Mouse (Mus musculus) MEL (cell line): ENCODE measurements around the gene Nrxn2. TPM values are rescaled to one million over a fixed set of nuclear protein-coding genes. Genes with fewer than 3 reads are reported as not detected.

Experiments
- DNase-seq: peaks from one replicate; pipeline ENCODE4 v3.0.0; 2011; ENCODE audit warnings: low read depth, low spot score
- H3K27ac ChIP-seq: 2 replicates; pipeline ENCODE4 v1.5.1; 2012; ENCODE audit warnings: low read depth, mild to moderate bottlenecking, control low read depth, low read length, moderate library complexity; ENCODE audit not compliant: control insufficient read depth
- H3K27me3 ChIP-seq, 2 experiments: fragments of 150-350 bp in 1 of 2; sonication (generic) in 1 of 2; 2 replicates each; pipeline ENCODE4 v1.6.1; 2012; ENCODE audit warnings: low read length in 2 of 2, mild to moderate bottlenecking in 2 of 2, improper control_type of control experiment in 1 of 2, moderate library complexity in 1 of 2; ENCODE audit not compliant: insufficient read depth in 2 of 2, control insufficient read depth in 1 of 2
- H3K36me3 ChIP-seq, 2 experiments: 2 replicates each; pipeline ENCODE4 v1.6.1; 2012 to 2014; ENCODE audit warnings: low read length in 2 of 2, improper control_type of control experiment in 1 of 2, inconsistent platforms in 1 of 2, mild to moderate bottlenecking in 1 of 2; ENCODE audit not compliant: insufficient read depth in 2 of 2, control insufficient read depth in 1 of 2
- H3K4me1 ChIP-seq, 2 experiments: fragments of 150-350 bp in 1 of 2; sonication (generic) in 1 of 2; 2 replicates each; pipeline ENCODE4 v1.6.1; 2012; ENCODE audit warnings: low read length in 2 of 2, improper control_type of control experiment in 1 of 2, mild to moderate bottlenecking in 1 of 2; ENCODE audit not compliant: insufficient read depth in 2 of 2, control insufficient read depth in 1 of 2
- H3K4me3 ChIP-seq, 2 experiments: fragments of 150-350 bp in 1 of 2; sonication (generic) in 1 of 2; 2 replicates each; pipeline ENCODE4 v1.5.1; 2012; ENCODE audit warnings: low read depth in 2 of 2, low read length in 2 of 2, mild to moderate bottlenecking in 2 of 2, moderate library complexity in 2 of 2, control low read depth in 1 of 2, improper control_type of control experiment in 1 of 2; ENCODE audit not compliant: control insufficient read depth in 1 of 2, insufficient read depth in 1 of 2
- H3K79me2 ChIP-seq: 2 replicates; pipeline ENCODE4 v1.6.1; 2012; ENCODE audit warnings: mild to moderate bottlenecking, low read length, moderate library complexity; ENCODE audit not compliant: control insufficient read depth, poor library complexity, insufficient read depth
- H3K9ac ChIP-seq: 2 replicates; pipeline ENCODE4 v1.6.1; 2012; ENCODE audit warnings: low read depth, mild to moderate bottlenecking, control low read depth, low read length, moderate library complexity; ENCODE audit not compliant: control insufficient read depth, poor library complexity, severe bottlenecking
- H3K9me3 ChIP-seq: fragments of 150-350 bp; sonication (generic); replicated peaks from 2 replicates; pipeline ENCODE4 v1.6.1; 2012; ENCODE audit warnings: mild to moderate bottlenecking, low read length, improper control_type of control experiment, moderate library complexity; ENCODE audit not compliant: insufficient read depth
- BHLHE40 ChIP-seq: IDR thresholded peaks from 2 replicates; pipeline ENCODE4 v1.6.1; 2012; ENCODE audit warnings: low read depth, mild to moderate bottlenecking, inconsistent platforms, low read length, improper control_type of control experiment, borderline replicate concordance
- CHD1 ChIP-seq: IDR thresholded peaks from 2 replicates; pipeline ENCODE4 v1.6.1; 2012; ENCODE audit warnings: low read depth, mild to moderate bottlenecking, inconsistent platforms, low read length, improper control_type of control experiment
- CHD2 ChIP-seq: IDR thresholded peaks from 2 replicates; pipeline ENCODE4 v1.6.1; 2011; ENCODE audit warnings: low read length, improper control_type of control experiment
- E2F4 ChIP-seq: IDR thresholded peaks from 2 replicates; pipeline ENCODE4 v1.6.1; 2011; ENCODE audit warnings: low read depth, low read length, improper control_type of control experiment, borderline replicate concordance
- GABPA ChIP-seq: IDR thresholded peaks from 2 replicates; pipeline ENCODE4 v1.6.1; 2012; ENCODE audit warnings: low read depth, mild to moderate bottlenecking, inconsistent platforms, low read length, improper control_type of control experiment, moderate library complexity
- HCFC1 ChIP-seq: IDR thresholded peaks from 2 replicates; pipeline ENCODE4 v1.6.1; 2012; ENCODE audit warnings: low read depth, mild to moderate bottlenecking, inconsistent platforms, low read length, improper control_type of control experiment, moderate library complexity
- KAT2A ChIP-seq: conservative IDR thresholded peaks from 2 replicates; pipeline ENCODE4 v1.6.1; 2012; ENCODE audit warnings: low read depth, low read length, improper control_type of control experiment, inconsistent platforms
- MAX ChIP-seq: IDR thresholded peaks from 2 replicates; pipeline ENCODE4 v1.6.1; 2011; ENCODE audit warnings: low read length, improper control_type of control experiment
- MAZ ChIP-seq: IDR thresholded peaks from 2 replicates; pipeline ENCODE4 v1.6.1; 2012; ENCODE audit warnings: low read depth, mild to moderate bottlenecking, inconsistent platforms, low read length, improper control_type of control experiment
- MXI1 ChIP-seq: IDR thresholded peaks from 2 replicates; pipeline ENCODE4 v1.6.1; 2011; ENCODE audit warnings: mild to moderate bottlenecking, low read depth, low read length, improper control_type of control experiment
- NRF1 ChIP-seq: IDR thresholded peaks from 2 replicates; pipeline ENCODE4 v1.6.1; 2014; ENCODE audit warnings: low read depth, mild to moderate bottlenecking, inconsistent platforms, low read length, improper control_type of control experiment, moderate library complexity; ENCODE audit not compliant: poor library complexity, insufficient read depth, severe bottlenecking
- POLR2AphosphoS2 ChIP-seq: IDR thresholded peaks from 2 replicates; pipeline ENCODE4 v1.6.1; 2011; ENCODE audit warnings: low read length, improper control_type of control experiment
- POLR2AphosphoS5 ChIP-seq: IDR thresholded peaks from 2 replicates; pipeline ENCODE4 v1.6.1; 2012; ENCODE audit warnings: low read depth, borderline replicate concordance, mild to moderate bottlenecking, inconsistent platforms, low read length, moderate library complexity, mixed read lengths
- SIN3A ChIP-seq: IDR thresholded peaks from 2 replicates; pipeline ENCODE4 v1.6.1; 2012; ENCODE audit warnings: low read length, improper control_type of control experiment, inconsistent platforms
- TCF12 ChIP-seq: IDR thresholded peaks from 2 replicates; pipeline ENCODE4 v1.6.1; 2014; ENCODE audit warnings: low read depth, mild to moderate bottlenecking, inconsistent platforms, low read length, improper control_type of control experiment, moderate library complexity
- USF1 ChIP-seq: IDR thresholded peaks from 2 replicates; pipeline ENCODE4 v1.6.1; 2014; ENCODE audit warnings: low read depth, mild to moderate bottlenecking, inconsistent platforms, low read length, improper control_type of control experiment, moderate library complexity
- ZMIZ1 ChIP-seq: IDR thresholded peaks from 2 replicates; pipeline ENCODE4 v1.6.1; 2012; ENCODE audit warnings: low read depth, mild to moderate bottlenecking, inconsistent platforms, low read length, improper control_type of control experiment, moderate library complexity
- ZNF384 ChIP-seq: IDR thresholded peaks from 2 replicates; pipeline ENCODE4 v1.6.1; 2012; ENCODE audit warnings: low read depth, mild to moderate bottlenecking, inconsistent platforms, low read length, improper control_type of control experiment
- polyA plus RNA-seq, 2 experiments: library from polyadenylated mRNA; stranded (reverse) in 1 of 2; unstranded in 1 of 2; fragments of >175 nt in 1 of 2; fragments of >200 nt in 1 of 2; gene quantifications; 2 replicates each; pipeline versions ENCODE4 v1.2.1 to v1.2.4; 2012; ENCODE audit warnings: low replicate concordance in 2 of 2, low read depth in 1 of 2; ENCODE audit not compliant: insufficient read length in 2 of 2, insufficient read depth in 1 of 2, missing spikeins in 1 of 2
- total RNA-seq: library from RNA; depleted of rRNA; stranded (reverse); fragments of 300-350 nt; gene quantifications from 2 replicates; pipeline ENCODE4 v1.2.3, GENCODE M21; 2012

The Nrxn2 gene
- total and polyA plus RNA-seq, 3 experiments: 0.39 to 0.42 TPM; not detected in 1

- Histone ChIP-seq H3K4me3 (no peak overlapping the region), H3K27ac (no peak overlapping the region), H3K79me2 (no peaks in the 10 kb centered on the region), H3K4me1 (no peaks in the 10 kb centered on the region), H3K27me3 (peaks cover 0 to 4% of the 10 kb centered on the region in 2 experiments; a peak in 2 of 4 replicates), H3K36me3 (no peaks in the 10 kb centered on the region), H3K9me3 (no peaks in the 10 kb centered on the region), H3K9ac (no peak overlapping the region)
- no peak for DNase-seq
- no peak for TF ChIP-seq MXI1
- no peak for TF ChIP-seq USF1
- TF ChIP-seq CHD1: no peak
- no peak for TF ChIP-seq SIN3A
- no peak for TF ChIP-seq MAX
- no peak for TF ChIP-seq ZNF384
- no peak for TF ChIP-seq POLR2AphosphoS5
- no peak for TF ChIP-seq TCF12
- TF ChIP-seq E2F4: no peak
- no peak for TF ChIP-seq KAT2A
- no peak for TF ChIP-seq GABPA
- no peak for TF ChIP-seq POLR2AphosphoS2
- no peak for TF ChIP-seq HCFC1
- no peak for TF ChIP-seq ZMIZ1
- TF ChIP-seq MAZ: no peak
- no peak for TF ChIP-seq BHLHE40
- no peak for TF ChIP-seq CHD2
Observed at GRCm38 (mm10) chr19:6497150-6497801, 78.7 kb downstream of the Nrxn2 start.

GRCm38 (mm10) chr19:6497803-6498202, 79.3 kb downstream of the Nrxn2 start:
- Histone ChIP-seq H3K79me2 (no peaks in the 10 kb centered on the region), H3K9me3 (no peaks in the 10 kb centered on the region), H3K9ac (no peak overlapping the region), H3K27me3 (peaks cover 0 to 4% of the 10 kb centered on the region in 2 experiments; a peak in 2 of 4 replicates), H3K4me1 (no peaks in the 10 kb centered on the region), H3K4me3 (no peak overlapping the region)
- no peak for TF ChIP-seq NRF1
- TF ChIP-seq, all 39 proteins: peak for 0
- H3K36me3 ChIP-seq: no peaks in the 10 kb centered on the region
- no peak for DNase-seq
- H3K27ac ChIP-seq: no peak overlapping the region
